Mouse (Mus musculus): Measurements from ENCODE around the gene Mturn. TPM values are rescaled to one million over a fixed set of nuclear protein-coding genes. Genes with fewer than 3 reads are reported as not detected.

Mturn gene
- polyA plus RNA-seq, 1 experiment from 2014 or later = 8.7 TPM

GRCm38 (mm10) chr6:54704847-54705246 lies 23.4 kb downstream of the Mturn start:
- ATAC-seq (ENCODE audit: low FRiP score, low TSS enrichment) = no peak
- no peak overlapping the region for H3K27ac ChIP-seq (ENCODE audit: low read length)
- peaks cover 10% of the 10 kb centered on the region for H3K4me1 ChIP-seq (ENCODE audit: insufficient read depth, low read length)
- H3K9ac ChIP-seq (replicated peaks; ENCODE audit: low read length) = no peak overlapping the region
- H3K4me2 ChIP-seq (replicated peaks; ENCODE audit: low read depth, low read length) = no peak overlapping the region
- no peaks in the 10 kb centered on the region for H3K9me3 ChIP-seq (ENCODE audit: low read length)
- H3K4me3 ChIP-seq (ENCODE audit: low read length) = no peak overlapping the region
- H3K27me3 ChIP-seq (ENCODE audit: insufficient read depth, low read length) = peaks cover 23% of the 10 kb centered on the region
- H3K36me3 ChIP-seq (ENCODE audit: insufficient read depth, low read length) = no peaks in the 10 kb centered on the region
- WGBS = 35% methylated on average over 5 of the region's 5 CpGs

- Histone ChIP-seq H3K4me3 (ENCODE audit: low read length) (peak overlapping the region; percentile 32), H3K27ac (ENCODE audit: low read length) (no peak overlapping the region), H3K4me2 (replicated peaks; ENCODE audit: low read depth, low read length) (peak overlapping the region; percentile 52), H3K36me3 (ENCODE audit: insufficient read depth, low read length) (no peaks in the 10 kb centered on the region), H3K27me3 (ENCODE audit: insufficient read depth, low read length) (peaks cover 21% of the 10 kb centered on the region), H3K9me3 (ENCODE audit: low read length) (peaks cover 4% of the 10 kb centered on the region; the same call in 1 of the 2 replicates), H3K9ac (replicated peaks; ENCODE audit: low read length) (no peak overlapping the region), H3K4me1 (ENCODE audit: insufficient read depth, low read length) (peaks cover 10% of the 10 kb centered on the region)
- peak; percentile 90 for ATAC-seq (ENCODE audit: low FRiP score, low TSS enrichment)
- WGBS = 16% methylated on average over 11 of the region's 11 CpGs
Observed at GRCm38 (mm10) chr6:54705387-54705909, 24.0 kb downstream of the Mturn start.

- Histone ChIP-seq H3K4me1 (ENCODE audit: insufficient read depth, low read length) (peaks cover 10% of the 10 kb centered on the region), H3K36me3 (ENCODE audit: insufficient read depth, low read length) (no peaks in the 10 kb centered on the region), H3K27me3 (ENCODE audit: insufficient read depth, low read length) (peaks cover 17% of the 10 kb centered on the region), H3K9me3 (ENCODE audit: low read length) (peaks cover 6% of the 10 kb centered on the region), H3K27ac (ENCODE audit: low read length) (no peak overlapping the region), H3K9ac (replicated peaks; ENCODE audit: low read length) (no peak overlapping the region), H3K4me3 (ENCODE audit: low read length) (no peak overlapping the region), H3K4me2 (replicated peaks; ENCODE audit: low read depth, low read length) (no peak overlapping the region)
- 59% methylated on average over 2 of the region's 2 CpGs for WGBS
- no peak for ATAC-seq (ENCODE audit: low FRiP score, low TSS enrichment)
Observed at GRCm38 (mm10) chr6:54706099-54706498, 24.7 kb downstream of the Mturn start.

DNA sequence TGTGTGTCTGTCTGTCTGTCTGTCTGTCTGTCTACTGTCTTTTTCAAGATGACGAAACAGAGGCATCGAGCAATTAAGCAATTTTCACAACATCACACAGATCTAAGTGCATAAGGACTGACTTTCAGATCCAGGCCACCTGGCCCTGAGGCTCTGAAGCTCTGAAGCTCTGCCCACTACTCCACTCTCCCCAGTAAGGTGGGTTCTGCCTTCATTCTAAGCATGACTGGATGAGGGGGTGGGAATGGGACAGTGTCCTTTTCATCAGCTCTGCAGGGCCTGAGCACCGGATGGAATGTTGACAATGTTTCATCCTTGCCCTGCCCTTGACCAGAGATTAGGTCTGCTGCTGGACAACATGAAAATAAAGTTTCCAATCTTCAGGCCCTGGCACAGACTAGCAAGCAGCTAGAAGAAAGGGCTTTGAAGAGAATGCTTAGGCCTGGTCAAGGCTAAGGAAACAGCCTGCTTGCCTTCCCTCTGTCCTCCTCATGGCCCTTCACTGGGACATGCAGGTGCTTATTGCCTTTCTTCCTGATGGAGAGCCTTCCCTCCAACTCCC lies 25.3 kb downstream of the Mturn start:
- H3K9ac ChIP-seq (replicated peaks; ENCODE audit: low read length) = no peak overlapping the region
- H3K27ac ChIP-seq (ENCODE audit: low read length) = no peak overlapping the region
- H3K36me3 ChIP-seq (ENCODE audit: insufficient read depth, low read length) = no peaks in the 10 kb centered on the region
- H3K9me3 ChIP-seq (ENCODE audit: low read length) = peaks cover 6% of the 10 kb centered on the region
- H3K4me2 ChIP-seq (replicated peaks; ENCODE audit: low read depth, low read length) = no peak overlapping the region
- no peak for ATAC-seq (ENCODE audit: low FRiP score, low TSS enrichment)
- H3K4me3 ChIP-seq (ENCODE audit: low read length) = no peak overlapping the region
- H3K4me1 ChIP-seq (ENCODE audit: insufficient read depth, low read length) = peaks cover 10% of the 10 kb centered on the region
- 82% methylated on average over 3 of the region's 3 CpGs for WGBS
- H3K27me3 ChIP-seq (ENCODE audit: insufficient read depth, low read length) = peaks cover 13% of the 10 kb centered on the region

DNA sequence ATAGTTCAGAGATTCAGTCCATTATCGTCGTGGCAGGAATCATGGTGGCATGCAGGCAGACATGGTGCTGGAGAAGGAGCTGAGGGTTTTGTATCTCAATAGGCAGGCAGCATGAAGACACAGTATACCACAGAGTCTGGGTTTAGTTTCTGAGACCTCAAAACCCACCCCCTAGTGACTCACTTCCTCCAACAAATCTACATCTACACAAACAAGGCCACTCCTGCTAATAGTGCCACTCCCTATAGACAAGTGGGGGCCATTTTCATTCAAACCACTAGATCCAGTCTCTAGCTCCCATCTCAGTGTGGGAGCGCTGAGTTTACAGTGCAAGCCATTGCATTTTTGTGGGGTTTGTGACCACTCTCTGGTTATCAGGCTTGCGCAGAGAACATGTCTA lies 27.2 kb downstream of the Mturn start:
- no peak overlapping the region for H3K4me2 ChIP-seq (replicated peaks; ENCODE audit: low read depth, low read length)
- H3K36me3 ChIP-seq (ENCODE audit: insufficient read depth, low read length) = no peaks in the 10 kb centered on the region
- no peak overlapping the region for H3K4me3 ChIP-seq (ENCODE audit: low read length)
- peaks cover 10% of the 10 kb centered on the region; the same call in 1 of the 2 replicates for H3K27me3 ChIP-seq (ENCODE audit: insufficient read depth, low read length)
- WGBS = 93% methylated on average over 4 of the region's 4 CpGs
- peaks cover 6% of the 10 kb centered on the region for H3K9me3 ChIP-seq (ENCODE audit: low read length)
- H3K9ac ChIP-seq (replicated peaks; ENCODE audit: low read length) = no peak overlapping the region
- H3K27ac ChIP-seq (ENCODE audit: low read length) = no peak overlapping the region
- no peak for ATAC-seq (ENCODE audit: low FRiP score, low TSS enrichment)
- peaks cover 10% of the 10 kb centered on the region for H3K4me1 ChIP-seq (ENCODE audit: insufficient read depth, low read length)

DNA sequence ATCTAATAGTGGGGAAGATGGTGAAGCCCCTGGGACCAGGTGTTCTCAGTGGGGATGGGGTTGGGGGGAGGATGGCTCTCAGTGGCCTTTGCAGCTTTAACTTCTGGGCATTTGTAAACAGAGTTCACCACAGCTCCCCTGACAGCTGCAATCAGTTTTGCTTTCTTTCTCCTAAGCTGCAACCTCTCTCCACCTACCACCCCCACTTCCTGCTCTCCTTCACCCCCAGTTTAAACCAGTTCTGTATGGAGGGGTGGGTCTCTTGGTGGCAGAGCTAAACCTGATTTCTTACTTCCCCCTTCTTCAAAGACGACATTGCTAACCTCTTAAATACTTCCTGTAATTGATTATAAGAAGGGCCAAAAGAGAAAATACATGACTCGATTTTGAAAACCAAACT lies 34.3 kb downstream of the Mturn start:
- Histone ChIP-seq H3K27me3 (ENCODE audit: insufficient read depth, low read length) (no peaks in the 10 kb centered on the region), H3K4me1 (ENCODE audit: insufficient read depth, low read length) (no peaks in the 10 kb centered on the region), H3K4me3 (ENCODE audit: low read length) (no peak overlapping the region), H3K4me2 (replicated peaks; ENCODE audit: low read depth, low read length) (no peak overlapping the region), H3K27ac (ENCODE audit: low read length) (no peak overlapping the region), H3K36me3 (ENCODE audit: insufficient read depth, low read length) (no peaks in the 10 kb centered on the region), H3K9me3 (ENCODE audit: low read length) (peaks cover under 1% of the 10 kb centered on the region; the same call in 1 of the 2 replicates), H3K9ac (replicated peaks; ENCODE audit: low read length) (no peak overlapping the region)
- 22% methylated on average over 2 of the region's 2 CpGs for WGBS
- ATAC-seq (ENCODE audit: low FRiP score, low TSS enrichment) = no peak

DNA sequence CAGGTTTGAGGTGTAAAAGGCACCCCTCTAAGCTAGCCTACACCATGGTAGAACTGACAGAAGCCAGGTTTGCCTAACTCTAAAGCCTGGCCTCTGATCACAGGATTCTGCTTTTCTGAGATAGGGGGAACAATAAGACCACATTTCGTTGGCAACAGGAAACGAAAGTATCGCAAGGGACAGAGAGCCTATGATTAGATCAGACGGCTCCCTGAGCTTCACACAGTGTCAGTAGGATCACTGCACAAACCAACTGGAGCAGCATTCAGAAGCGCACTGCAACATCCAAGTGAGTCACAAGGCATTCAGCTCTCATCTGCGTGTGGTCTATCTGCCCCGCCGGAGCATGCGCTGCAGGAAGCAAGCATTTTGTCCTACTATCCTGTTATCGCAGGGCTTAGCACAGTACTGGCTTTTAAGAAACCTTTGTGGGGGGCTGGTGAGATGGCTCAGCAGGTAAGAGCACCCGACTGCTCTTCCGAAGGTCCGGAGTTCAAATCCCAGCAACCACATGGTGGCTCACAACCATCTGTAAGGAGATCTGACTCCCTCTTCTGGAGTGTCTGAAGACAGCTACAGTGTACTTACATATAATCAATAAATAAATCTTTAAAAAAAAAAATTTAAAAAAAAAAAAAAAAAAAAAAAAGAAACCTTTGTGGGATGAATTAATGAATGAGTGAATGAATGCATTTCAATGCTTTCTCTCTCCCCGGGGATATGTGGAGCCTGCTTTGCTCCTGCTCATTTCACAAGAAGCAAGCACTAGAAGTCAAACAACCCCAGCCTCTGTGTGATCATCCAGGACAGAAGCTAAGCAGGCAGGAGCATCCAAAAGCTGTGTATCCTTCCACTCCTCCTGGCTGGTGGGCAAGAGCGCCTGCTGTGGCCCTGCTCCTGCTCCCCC lies 37.6 kb downstream of the Mturn start:
- H3K27me3 ChIP-seq (ENCODE audit: insufficient read depth, low read length) = no peaks in the 10 kb centered on the region
- no peak for ATAC-seq (ENCODE audit: low FRiP score, low TSS enrichment)
- no peak overlapping the region for H3K27ac ChIP-seq (ENCODE audit: low read length)
- H3K9ac ChIP-seq (replicated peaks; ENCODE audit: low read length) = no peak overlapping the region
- no peak overlapping the region for H3K4me3 ChIP-seq (ENCODE audit: low read length)
- no peaks in the 10 kb centered on the region for H3K36me3 ChIP-seq (ENCODE audit: insufficient read depth, low read length)
- H3K4me1 ChIP-seq (ENCODE audit: insufficient read depth, low read length) = no peaks in the 10 kb centered on the region
- H3K4me2 ChIP-seq (replicated peaks; ENCODE audit: low read depth, low read length) = no peak overlapping the region
- 76% methylated on average over 15 of the region's 15 CpGs for WGBS
- H3K9me3 ChIP-seq (ENCODE audit: low read length) = no peaks in the 10 kb centered on the region

DNA sequence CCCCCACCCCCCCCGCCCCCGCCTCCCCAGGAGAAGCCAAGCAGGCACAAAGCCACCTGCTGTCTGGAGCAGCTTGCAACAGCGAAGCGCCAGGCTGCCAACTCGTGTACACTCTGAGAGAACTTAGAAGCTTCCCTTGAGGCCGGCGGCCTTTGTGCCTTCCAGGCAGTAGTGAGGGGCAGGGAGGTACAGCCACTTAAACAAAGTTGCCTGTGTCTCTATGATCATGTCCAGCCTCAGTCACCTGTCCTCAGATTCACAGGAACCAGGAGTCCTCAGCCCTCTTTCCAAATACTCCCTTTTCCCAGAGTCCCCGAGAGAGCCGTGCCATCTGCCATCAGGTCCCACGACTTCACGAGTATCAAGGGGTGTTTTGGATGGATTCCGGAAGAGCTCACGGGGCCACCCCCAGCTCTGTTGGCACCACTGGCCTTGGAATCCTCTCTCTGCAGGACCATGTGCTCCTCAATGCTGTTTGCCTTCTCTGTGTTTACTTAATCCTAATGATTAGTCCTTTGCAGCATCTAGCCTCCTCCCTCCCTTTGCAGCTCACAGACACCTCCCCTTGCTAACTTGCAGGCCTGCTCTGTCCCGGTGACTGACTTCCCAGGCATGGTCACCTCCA lies 38.4 kb downstream of the Mturn start:
- H3K9me3 ChIP-seq (ENCODE audit: low read length) = no peaks in the 10 kb centered on the region
- no peaks in the 10 kb centered on the region for H3K4me1 ChIP-seq (ENCODE audit: insufficient read depth, low read length)
- no peak for ATAC-seq (ENCODE audit: low FRiP score, low TSS enrichment)
- no peaks in the 10 kb centered on the region for H3K27me3 ChIP-seq (ENCODE audit: insufficient read depth, low read length)
- H3K36me3 ChIP-seq (ENCODE audit: insufficient read depth, low read length) = no peaks in the 10 kb centered on the region
- no peak overlapping the region for H3K9ac ChIP-seq (replicated peaks; ENCODE audit: low read length)
- no peak overlapping the region for H3K27ac ChIP-seq (ENCODE audit: low read length)
- no peak overlapping the region for H3K4me3 ChIP-seq (ENCODE audit: low read length)
- H3K4me2 ChIP-seq (replicated peaks; ENCODE audit: low read depth, low read length) = no peak overlapping the region
- WGBS = 57% methylated on average over 13 of the region's 14 CpGs

DNA sequence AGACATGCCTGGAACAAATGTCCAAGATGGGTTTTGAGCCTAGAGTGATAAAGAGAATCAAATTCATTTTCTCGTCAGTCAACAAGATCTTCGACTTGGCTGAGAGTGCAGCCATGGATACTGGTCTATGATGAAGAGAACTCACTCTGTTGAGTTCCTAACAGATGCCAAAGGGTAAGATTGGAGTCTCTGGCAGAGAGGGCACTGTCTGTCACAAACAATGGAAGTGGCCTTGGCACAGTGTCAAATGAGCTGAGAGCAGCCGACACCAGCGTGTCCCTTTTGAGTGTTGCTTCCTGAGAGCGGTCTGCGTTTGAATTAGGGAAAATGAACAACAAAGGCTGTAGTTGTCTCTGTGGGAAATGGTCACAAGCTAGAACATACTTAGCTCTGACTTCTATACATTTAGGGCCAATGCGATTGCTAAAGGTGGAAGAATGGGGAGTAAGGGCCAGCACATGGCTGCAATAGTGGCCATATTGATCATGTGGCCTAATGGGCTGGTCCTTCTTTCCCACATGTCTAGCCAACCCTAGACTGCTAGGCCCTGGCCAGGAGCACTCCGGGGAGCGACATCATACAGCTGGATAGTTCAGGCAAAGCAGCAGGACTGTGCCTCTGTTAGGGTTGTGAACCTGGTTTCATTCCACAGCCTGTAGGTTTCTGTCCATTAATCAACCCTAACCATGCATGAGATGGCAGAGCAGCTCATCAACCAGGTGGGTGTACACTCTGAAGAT lies 39.3 kb downstream of the Mturn start:
- Histone ChIP-seq H3K4me3 (ENCODE audit: low read length) (no peak overlapping the region), H3K36me3 (ENCODE audit: insufficient read depth, low read length) (no peaks in the 10 kb centered on the region), H3K9me3 (ENCODE audit: low read length) (no peaks in the 10 kb centered on the region), H3K9ac (replicated peaks; ENCODE audit: low read length) (no peak overlapping the region), H3K4me2 (replicated peaks; ENCODE audit: low read depth, low read length) (no peak overlapping the region), H3K4me1 (ENCODE audit: insufficient read depth, low read length) (no peaks in the 10 kb centered on the region), H3K27me3 (ENCODE audit: insufficient read depth, low read length) (no peaks in the 10 kb centered on the region), H3K27ac (ENCODE audit: low read length) (no peak overlapping the region)
- WGBS = 87% methylated on average over 9 of the region's 9 CpGs
- no peak for ATAC-seq (ENCODE audit: low FRiP score, low TSS enrichment)

All from kidney, embryonic 16.5 days (tissue).